Mouse (Mus musculus) brain, embryonic 14.5 days (tissue): ENCODE results near the gene Ddx1. TPM values are rescaled to one million over a fixed set of nuclear protein-coding genes. Genes with fewer than 3 reads are reported as not detected.
A peak's percentile ranks its signal among the peaks of the same experiment; 100 is the strongest.
"Not testable (repeated sequence)": the region's sequence is repeated elsewhere in the genome, so short reads cannot be mapped to it uniquely, and the experiment has no call there.

Experiments used
- DNase-seq: peaks from one replicate; pipeline ENCODE4 v3.0.0-alpha.2; 2011; ENCODE audit warnings: low read depth
- CTCF ChIP-seq: fragments of 200-500 bp; IDR thresholded peaks from 2 replicates; pipeline ENCODE4 v1.5.1; 2012; ENCODE audit warnings: inconsistent platforms, mild to moderate bottlenecking, moderate library complexity, borderline replicate concordance; ENCODE audit not compliant: insufficient read depth, insufficient read length; ENCODE audit errors: extremely low read depth
- POLR2A ChIP-seq: fragments of 200-500 bp; IDR thresholded peaks from 2 replicates; pipeline ENCODE4 v1.6.1; 2012; ENCODE audit warnings: mild to moderate bottlenecking, inconsistent platforms, borderline replicate concordance; ENCODE audit not compliant: poor library complexity, insufficient read depth, insufficient read length, severe bottlenecking; ENCODE audit errors: extremely low read depth
- polyA plus RNA-seq: library from polyadenylated mRNA; depleted of rRNA; stranded (reverse); fragments of >200 nt; gene quantifications from 2 replicates; pipeline ENCODE4 v1.2.3, GENCODE M21; 2012

The Ddx1 gene
- polyA plus RNA-seq, 1 experiment, result 61.9 TPM

DNA sequence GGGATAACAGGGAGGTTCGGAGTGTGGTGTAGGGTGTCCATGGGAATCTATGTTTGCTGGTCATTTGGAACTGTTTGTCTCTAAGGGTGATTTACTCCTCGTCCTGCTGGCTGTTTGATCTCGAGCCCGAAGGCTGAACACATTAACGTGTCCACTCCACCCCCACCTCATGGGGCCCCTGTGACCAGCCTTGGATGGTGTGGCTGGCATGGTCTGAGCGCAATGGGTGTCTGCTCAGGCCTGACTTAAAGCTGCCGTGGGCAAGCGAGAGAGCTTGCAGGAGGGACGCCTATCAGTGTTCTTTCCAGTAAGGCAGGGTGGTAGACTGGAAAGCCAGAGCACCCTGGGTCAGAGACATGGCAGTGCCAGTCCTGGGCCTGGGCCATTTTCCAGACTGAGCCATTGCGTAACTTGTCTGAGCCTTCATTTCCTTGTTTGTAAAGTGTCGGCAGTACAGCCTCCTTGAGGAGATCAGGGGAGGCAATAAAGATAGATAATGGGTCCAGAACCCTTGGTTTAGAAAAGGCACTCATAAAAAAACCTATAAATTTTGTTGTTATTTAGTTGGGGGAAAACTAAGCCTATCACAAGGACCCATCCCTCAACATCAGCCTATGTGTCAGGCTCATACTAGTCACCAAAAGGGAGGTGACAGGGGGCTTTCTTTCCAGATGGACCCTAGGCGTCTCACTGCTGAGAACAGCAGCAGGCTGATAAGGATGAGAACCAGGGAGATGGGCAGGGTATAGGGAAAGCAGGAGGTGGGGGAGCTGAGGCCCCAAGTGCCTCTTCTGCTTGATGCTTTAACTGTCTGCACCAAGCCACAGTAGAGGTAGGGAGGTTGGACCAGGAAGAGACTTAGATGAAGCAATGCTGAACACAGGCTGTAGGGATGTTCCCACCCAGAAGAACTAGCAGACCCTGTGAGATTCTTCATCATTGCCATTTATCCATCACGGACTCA is 49.4 kb downstream of the Ddx1 start:
- TF ChIP-seq CTCF (no peak), POLR2A (no peak)
- no peak for DNase-seq

DNA sequence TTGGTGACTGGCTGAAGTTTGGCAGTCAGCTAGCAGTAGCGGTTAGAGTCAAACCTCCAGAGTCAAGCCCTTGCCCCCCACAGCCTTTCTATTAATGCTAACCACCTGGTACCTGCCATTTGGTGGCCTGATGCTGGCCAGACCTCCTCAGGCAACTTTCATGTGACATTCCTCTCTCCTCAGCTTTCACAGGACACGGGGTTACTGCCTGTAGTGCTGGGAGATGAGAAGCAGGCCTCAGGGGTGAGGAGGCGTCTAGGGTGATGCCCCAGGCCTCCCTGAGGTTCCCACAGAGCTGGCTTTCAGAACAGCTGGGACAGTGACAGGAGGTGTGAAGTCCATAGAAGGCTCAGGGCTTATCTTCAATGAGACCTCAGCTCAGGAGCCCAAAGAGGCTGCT is 50.9 kb downstream of the Ddx1 start:
- TF ChIP-seq POLR2A (no peak), CTCF (no peak)
- no peak for DNase-seq

DNA sequence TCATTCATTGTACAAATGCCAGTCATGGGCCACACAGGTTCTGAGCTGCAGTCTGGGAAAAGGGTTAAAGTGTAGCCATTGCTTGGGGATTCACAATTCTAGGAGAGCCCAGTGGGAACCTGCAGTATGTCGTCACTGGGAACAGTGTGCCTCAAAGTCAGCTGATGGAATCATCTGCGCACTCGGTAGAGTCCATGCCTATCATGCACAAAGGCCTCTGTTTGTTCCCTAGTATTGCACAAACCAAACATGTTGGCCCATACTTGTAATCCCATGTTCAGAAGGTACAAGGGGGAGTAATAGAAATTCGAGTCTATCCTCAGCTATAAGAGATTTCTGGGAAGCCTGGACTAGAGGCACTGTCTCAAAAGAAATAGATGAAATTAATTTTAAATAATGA is 52.9 kb downstream of the Ddx1 start:
- TF ChIP-seq CTCF, result no peak
- no peak for TF ChIP-seq POLR2A
- no peak for DNase-seq

DNA sequence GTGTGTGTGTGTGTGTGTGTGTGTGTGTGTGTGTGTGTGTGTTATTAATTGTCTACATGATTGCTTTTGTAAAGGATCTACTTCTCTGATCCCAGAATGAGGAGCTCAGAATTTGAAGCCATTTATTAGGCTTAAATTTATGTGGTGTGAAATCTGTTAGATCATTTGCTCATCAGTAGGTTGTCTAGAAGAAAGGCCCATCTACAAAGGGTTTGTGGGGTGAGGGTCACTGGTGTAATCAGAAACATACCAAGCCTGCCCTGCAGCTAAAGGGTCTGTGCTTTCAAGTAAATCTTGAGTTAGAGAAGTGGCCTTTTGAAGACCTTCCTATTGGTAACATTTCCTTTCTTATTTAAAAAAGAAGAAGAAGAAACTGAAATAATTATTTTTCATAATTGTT is 53.5 kb downstream of the Ddx1 start:
- TF ChIP-seq CTCF (no peak), POLR2A (no peak)
- no peak for DNase-seq

DNA sequence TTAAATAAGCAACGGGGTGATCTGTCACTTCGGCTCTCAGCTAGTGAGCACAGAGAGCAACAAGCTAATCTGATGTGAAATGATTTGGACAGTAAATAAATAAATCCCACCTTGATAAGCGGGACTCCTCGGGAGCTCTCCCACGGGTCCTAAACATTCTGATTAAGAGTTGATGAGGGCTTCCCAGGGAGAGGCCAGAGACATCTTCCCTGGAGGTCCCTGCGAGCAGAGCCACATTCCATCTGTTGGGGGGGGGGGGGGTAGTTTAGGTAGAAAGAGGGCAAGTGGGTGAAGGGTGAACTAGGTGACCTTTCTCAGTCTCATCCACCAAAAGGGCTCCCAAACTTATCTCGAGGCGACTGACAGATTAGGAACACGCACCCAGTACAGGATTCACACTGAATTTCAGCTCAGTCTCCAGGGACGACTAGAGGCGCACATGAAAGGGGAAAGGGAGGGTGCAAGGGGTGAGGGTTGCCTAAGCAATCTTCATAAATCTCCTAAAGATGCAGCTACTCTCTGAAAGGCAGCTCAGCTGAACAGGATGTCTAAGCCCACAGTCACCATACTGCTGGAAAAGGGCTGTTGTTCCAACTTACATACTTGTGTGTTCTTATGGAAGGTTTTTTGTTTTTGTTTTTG is 60.8 kb downstream of the Ddx1 start:
- no peak for DNase-seq
- TF ChIP-seq POLR2A (no peak), CTCF (no peak)

DNA sequence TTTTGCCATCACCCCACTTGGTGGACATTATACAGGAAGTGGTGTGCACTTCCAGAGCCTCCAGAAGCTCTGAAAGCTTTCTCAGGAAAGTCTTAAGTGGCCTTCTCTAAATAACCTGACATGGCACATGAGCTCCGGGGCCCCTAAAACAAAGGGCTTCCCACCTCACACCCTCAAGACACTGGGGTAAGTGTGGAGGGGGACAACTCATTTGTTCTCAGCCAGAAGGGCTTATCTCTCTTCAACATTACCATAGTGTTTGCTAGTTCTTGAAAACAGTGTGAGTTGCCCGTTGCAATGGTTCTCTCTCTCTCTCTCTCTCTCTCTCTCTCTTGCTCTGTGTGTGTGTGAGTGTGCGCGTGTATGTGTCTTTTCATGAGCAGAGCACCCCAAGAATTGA is 62.8 kb downstream of the Ddx1 start:
- DNase-seq, result no peak
- TF ChIP-seq CTCF (no peak), POLR2A (no peak)

DNA sequence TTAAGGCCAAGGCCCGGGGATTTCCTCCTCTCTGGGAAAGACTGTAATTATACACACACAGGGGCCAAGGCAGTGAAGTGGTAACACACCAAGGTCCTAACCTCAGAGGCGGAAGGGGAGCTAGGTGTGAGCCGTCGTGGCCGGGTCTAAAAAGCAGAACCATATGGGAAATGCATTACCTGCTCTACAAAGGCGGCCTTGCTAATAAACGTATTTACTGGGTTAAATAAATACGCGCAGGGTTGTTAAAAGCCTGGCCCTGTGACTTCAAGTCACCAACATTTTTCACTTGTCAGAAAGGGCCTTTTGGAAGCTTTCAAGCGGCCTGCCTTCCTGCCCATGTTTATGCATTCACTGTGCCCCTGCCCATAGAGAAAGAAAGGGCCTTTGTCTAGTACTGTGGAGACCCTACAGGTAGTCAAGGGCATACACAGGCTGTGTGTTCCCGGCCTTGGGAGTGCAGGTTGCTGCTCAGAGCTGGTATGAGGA is 64.1 kb downstream of the Ddx1 start:
- no peak for DNase-seq

DNA sequence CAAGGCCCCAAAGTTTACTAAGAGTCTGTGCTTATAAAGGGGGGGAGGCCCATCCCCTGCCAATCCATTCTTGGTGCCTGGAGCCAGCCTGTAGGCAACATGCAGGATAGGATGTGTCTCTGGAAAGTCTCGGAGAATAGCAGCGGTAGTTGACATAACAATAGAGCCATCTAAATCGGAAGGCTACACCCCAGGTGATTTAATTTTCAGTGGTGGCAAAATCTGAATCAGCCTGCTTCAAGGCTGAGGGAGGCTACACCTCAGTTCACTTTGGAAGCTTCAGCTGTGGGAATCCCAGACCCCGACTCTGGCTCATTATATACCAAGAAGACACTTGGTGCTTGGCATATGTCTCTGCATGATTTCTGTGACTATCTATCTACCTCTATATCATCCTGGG is 64.9 kb downstream of the Ddx1 start:
- DNase-seq, result not testable (repeated sequence)

More for the DNA sequence above, 64.1 kb downstream of the Ddx1 start:
- TF ChIP-seq CTCF, result no peak
- TF ChIP-seq POLR2A, result no peak

DNA sequence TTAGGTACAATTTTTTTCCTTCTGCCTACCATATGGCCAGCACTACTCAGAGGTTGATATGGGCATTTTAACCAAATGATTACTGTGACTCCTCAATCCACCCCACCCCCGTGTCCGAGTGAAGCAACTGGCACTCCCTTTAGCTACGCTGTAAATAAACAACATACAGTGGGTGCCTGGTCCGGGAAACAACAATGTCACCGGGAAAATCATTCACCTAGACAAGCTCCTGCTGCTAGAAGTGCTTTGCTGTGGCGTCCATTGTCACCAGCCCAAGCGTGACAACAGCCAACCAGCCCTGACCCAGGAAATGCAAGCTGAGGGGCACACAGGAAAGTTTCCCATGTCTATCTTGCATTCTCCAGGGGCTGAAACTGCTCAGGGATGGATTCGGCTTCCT is 66.8 kb downstream of the Ddx1 start:
- no peak for TF ChIP-seq CTCF
- no peak for DNase-seq

DNA sequence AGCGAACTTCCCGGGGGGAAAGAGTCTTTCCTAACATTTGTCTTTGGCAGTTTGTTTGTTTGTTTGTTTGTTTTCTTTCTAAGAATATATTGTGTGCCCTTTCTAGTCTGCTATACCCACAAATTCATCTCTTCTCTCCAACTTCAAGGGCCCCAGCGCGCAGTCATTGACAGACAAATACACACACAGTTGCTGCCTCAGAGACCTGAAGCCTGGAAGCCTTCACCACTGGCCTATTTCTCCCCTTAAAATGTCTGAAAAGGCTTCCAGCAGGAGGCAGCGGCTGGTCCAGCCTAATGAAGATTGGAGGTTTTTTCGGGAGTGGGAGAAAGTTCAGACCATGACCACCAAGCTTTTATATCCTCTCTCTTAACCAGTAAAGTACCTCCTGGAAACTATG is 67.3 kb downstream of the Ddx1 start:
- DNase-seq, result no peak
- no peak for TF ChIP-seq CTCF
- no peak for TF ChIP-seq POLR2A

DNA sequence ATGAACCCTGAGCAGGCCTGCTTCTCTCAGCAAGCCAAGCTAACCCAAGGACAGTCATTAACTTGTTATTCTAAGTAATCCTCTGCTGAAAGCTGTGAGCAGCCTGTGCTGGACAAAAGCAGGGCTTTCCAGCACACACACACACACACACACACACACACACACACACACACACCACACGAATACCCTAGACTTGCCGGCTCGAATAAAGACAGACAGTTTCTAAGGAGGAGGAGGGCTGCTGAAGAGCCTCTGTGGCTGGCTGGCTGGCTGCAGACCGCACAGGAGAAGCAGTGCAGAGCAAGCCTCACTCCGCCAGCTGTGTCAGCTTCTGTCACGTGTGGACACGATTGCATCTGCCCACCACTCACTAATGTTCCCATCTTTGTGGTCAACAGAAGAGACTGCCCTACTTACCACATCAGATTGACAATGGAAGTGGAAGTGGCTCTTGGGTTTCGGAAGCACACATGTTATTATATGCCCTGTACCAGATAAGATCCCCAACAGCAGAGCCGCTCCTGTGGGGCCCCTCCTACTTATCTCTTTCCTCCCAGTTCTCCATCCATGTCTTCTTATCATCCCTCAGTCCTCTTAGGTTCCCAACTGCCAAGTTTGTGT is 68.2 kb downstream of the Ddx1 start:
- peak; percentile 80 for DNase-seq
- TF ChIP-seq POLR2A (no peak), CTCF (no peak)

DNA sequence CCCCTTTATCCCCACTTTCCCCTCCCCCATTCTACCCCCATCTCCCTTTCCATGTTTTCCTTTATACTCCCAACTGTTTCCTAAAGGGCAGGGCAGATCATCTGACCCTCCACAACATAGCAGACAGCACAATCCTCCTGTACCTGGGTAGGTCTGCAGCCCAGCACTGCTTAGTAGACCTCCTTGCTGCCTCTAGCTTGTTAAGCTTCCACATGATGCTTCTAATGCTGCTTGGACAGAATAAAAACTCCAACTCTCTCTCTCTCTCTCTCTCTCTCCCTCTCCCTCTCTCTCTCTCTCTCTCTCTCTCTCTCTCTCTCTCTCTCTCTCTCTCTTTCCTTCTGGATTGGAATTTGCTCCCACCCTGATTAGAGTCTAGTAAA is 68.7 kb downstream of the Ddx1 start:
- no peak for DNase-seq
- TF ChIP-seq CTCF (no peak), POLR2A (no peak)

DNA sequence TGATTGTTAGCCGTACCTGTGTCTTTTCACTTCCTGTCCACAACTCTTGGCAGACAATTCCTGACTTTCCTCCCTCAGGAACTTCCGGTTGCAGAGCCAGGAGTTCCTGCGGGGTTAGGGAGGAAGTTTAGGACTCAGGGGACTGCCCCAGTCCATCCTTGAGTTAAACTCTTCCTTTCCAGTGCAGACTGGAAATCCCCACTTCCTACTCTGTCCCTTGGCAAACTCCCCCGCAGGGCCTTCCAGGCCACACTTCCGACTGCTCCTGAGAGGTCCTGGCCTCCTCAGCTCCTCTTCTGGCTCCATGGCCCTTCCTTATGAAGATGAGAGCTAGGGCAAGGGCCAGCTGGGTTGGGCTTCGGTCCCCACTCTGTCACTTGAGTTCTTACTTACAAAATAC is 71.4 kb downstream of the Ddx1 start:
- TF ChIP-seq CTCF (no peak), POLR2A (no peak)
- DNase-seq, result no peak
